12 mouse cellular contexts compared by ENCODE assay signal in genomic region chr17:6744366-6744765, GRCm38 (mm10). TPM values are rescaled to one million over a fixed set of nuclear protein-coding genes. Genes with fewer than 3 reads are reported as not detected.
DNase-seq lines count a peak whose midpoint lies in the region; ATAC-seq and TF ChIP-seq lines count a peak whose summit lies in the region.
"Had no signal": no experiment of that assay in that cellular context is flagged by ENCODE, and none has a peak within 500 bp of the region (broad histone marks: within the 10 kb centered on the region; RNA-seq: fewer than 3 reads in every experiment).

No protein-coding gene starts in this region.

- TF ChIP-seq EP300 in liver, postnatal 0 days (IDR thresholded peaks at IDR 0.05; ENCODE audit: low read depth): no peak

- H3K9me3 ChIP-seq in forebrain, embryonic 12.5 days: no peaks in the 10 kb centered on the region
- H3K9me3 ChIP-seq in forebrain, postnatal 0 days (ENCODE audit: low read length): no peaks in the 10 kb centered on the region
- no peaks in the 10 kb centered on the region for H3K9me3 ChIP-seq in liver, postnatal 0 days (ENCODE audit: low read length)
- no peaks in the 10 kb centered on the region for H3K9me3 ChIP-seq in liver, embryonic 11.5 days (ENCODE audit: control insufficient read depth, low read length)
- no peaks in the 10 kb centered on the region for H3K9me3 ChIP-seq in limb, embryonic 10.5 days (replicated peaks)
- H3K9me3 ChIP-seq: neural tube, embryonic 12.5 days had no signal

- peaks cover 74% of the 10 kb centered on the region for H3K4me1 ChIP-seq in forebrain, embryonic 12.5 days
- H3K4me1 ChIP-seq in forebrain, postnatal 0 days (ENCODE audit: insufficient read depth): 0 out of 2 replicates have a peak, but pooled peaks cover 9% of the 10 kb centered on the region
- H3K4me1 ChIP-seq in liver, postnatal 0 days (ENCODE audit: insufficient read depth): peaks cover 35% of the 10 kb centered on the region
- H3K4me1 ChIP-seq in liver, embryonic 11.5 days (replicated peaks; ENCODE audit: control insufficient read depth, insufficient read depth, low read length): peaks cover 8% of the 10 kb centered on the region
- H3K4me1 ChIP-seq in bone marrow, adult 2 months (ENCODE audit: control insufficient read depth, insufficient read depth, low read length): peaks cover 16% of the 10 kb centered on the region
- peaks cover 53% of the 10 kb centered on the region for H3K4me1 ChIP-seq in limb, embryonic 10.5 days
- H3K4me1 ChIP-seq in cerebellum, adult 2 months (ENCODE audit: control insufficient read depth, insufficient read depth, low read length): peaks cover 4% of the 10 kb centered on the region; the same call in 1 of the 2 replicates

- DNase-seq in forebrain, postnatal 0 days: no peak
- DNase-seq in liver, postnatal 0 days: no peak
- no peak for DNase-seq in liver, embryonic 11.5 days (ENCODE audit: low spot score)
- DNase-seq in limb, embryonic 10.5 days (ENCODE audit: low spot score): no peak
- DNase-seq in cerebellum, adult 2 months: no peak
- DNase-seq in MN1 (ENCODE audit: low spot score): no peak
- DNase-seq: layer of hippocampus, adult 9-11 months; lung, postnatal 14 days had no signal

- no peak for TF ChIP-seq CTCF in forebrain, postnatal 0 days (IDR thresholded peaks at IDR 0.05; ENCODE audit: low read depth)
- TF ChIP-seq CTCF in liver, postnatal 0 days (IDR thresholded peaks at IDR 0.05; ENCODE audit: low read depth): no peak
- no peak for TF ChIP-seq CTCF in bone marrow, adult 2 months (IDR thresholded peaks at IDR 0.05; ENCODE audit: control insufficient read depth, insufficient read depth, low read length)
- TF ChIP-seq CTCF in cerebellum, adult 2 months (IDR thresholded peaks at IDR 0.05; ENCODE audit: borderline replicate concordance, insufficient read depth, low read depth, low read length): no peak

- H3K9ac ChIP-seq in forebrain, embryonic 12.5 days: no peak overlapping the region
- H3K9ac ChIP-seq in forebrain, postnatal 0 days: no peak overlapping the region
- H3K9ac ChIP-seq in liver, postnatal 0 days (replicated peaks): no peak overlapping the region
- no peak overlapping the region for H3K9ac ChIP-seq in liver, embryonic 11.5 days (ENCODE audit: low read depth, low read length)
- H3K9ac ChIP-seq: neural tube, embryonic 12.5 days had no signal

- TF ChIP-seq POLR2A in bone marrow, adult 2 months (IDR thresholded peaks at IDR 0.05; ENCODE audit: borderline replicate concordance, control insufficient read depth, low read depth, low read length): no peak
- TF ChIP-seq POLR2A in cerebellum, adult 2 months (IDR thresholded peaks at IDR 0.05; ENCODE audit: borderline replicate concordance, insufficient read depth, low read length): no peak

- no peaks in the 10 kb centered on the region for H3K27me3 ChIP-seq in forebrain, embryonic 12.5 days
- no peaks in the 10 kb centered on the region for H3K27me3 ChIP-seq in forebrain, postnatal 0 days (ENCODE audit: insufficient read depth, low read length)
- no peaks in the 10 kb centered on the region for H3K27me3 ChIP-seq in liver, postnatal 0 days (ENCODE audit: insufficient read depth, low read length)
- no peaks in the 10 kb centered on the region for H3K27me3 ChIP-seq in liver, embryonic 11.5 days (replicated peaks; ENCODE audit: control insufficient read depth, insufficient read depth, low read length)
- no peaks in the 10 kb centered on the region for H3K27me3 ChIP-seq in limb, embryonic 10.5 days (ENCODE audit: low read depth, poor library complexity, severe bottlenecking)
- H3K27me3 ChIP-seq in cerebellum, adult 2 months (ENCODE audit: control insufficient read depth, insufficient read depth, low read length): no peaks in the 10 kb centered on the region
- H3K27me3 ChIP-seq: neural tube, embryonic 12.5 days had no signal

- H3K4me3 ChIP-seq in forebrain, embryonic 12.5 days (replicated peaks): no peak overlapping the region
- H3K4me3 ChIP-seq in forebrain, postnatal 0 days (ENCODE audit: low read depth, low read length): no peak overlapping the region
- no peak overlapping the region for H3K4me3 ChIP-seq in liver, postnatal 0 days (ENCODE audit: low read depth, low read length)
- no peak overlapping the region for H3K4me3 ChIP-seq in liver, embryonic 11.5 days (ENCODE audit: low read depth, low read length)
- H3K4me3 ChIP-seq in bone marrow, adult 2 months (replicated peaks; ENCODE audit: control insufficient read depth, low read depth, low read length): no peak overlapping the region
- H3K4me3 ChIP-seq in limb, embryonic 10.5 days: no peak overlapping the region
- H3K4me3 ChIP-seq in cerebellum, adult 2 months (replicated peaks; ENCODE audit: insufficient read depth, low read depth, low read length): no peak overlapping the region
- H3K4me3 ChIP-seq: heart, adult 2 months; neural tube, embryonic 12.5 days had no signal

- H3K27ac ChIP-seq in forebrain, embryonic 12.5 days: peak overlapping the region; percentile 71; the same call in 1 of the 2 replicates
- H3K27ac ChIP-seq in forebrain, postnatal 0 days (ENCODE audit: low read depth, low read length): no peak overlapping the region
- peak overlapping the region; percentile 60 for H3K27ac ChIP-seq in liver, postnatal 0 days (ENCODE audit: low read depth)
- H3K27ac ChIP-seq in liver, embryonic 11.5 days (ENCODE audit: low read depth, low read length): no peak overlapping the region
- H3K27ac ChIP-seq in bone marrow, adult 2 months (ENCODE audit: control insufficient read depth, insufficient read depth, low read depth, low read length, poor library complexity): peak overlapping the region; percentile 31; the same call in 1 of the 2 replicates
- H3K27ac ChIP-seq in limb, embryonic 10.5 days: peak overlapping the region; percentile 64
- H3K27ac ChIP-seq in cerebellum, adult 2 months (ENCODE audit: insufficient read depth, low read length): no peak overlapping the region
- H3K27ac ChIP-seq: heart, adult 2 months; neural tube, embryonic 12.5 days had no signal

- no peak overlapping the region for H3K4me2 ChIP-seq in forebrain, embryonic 12.5 days
- no peak overlapping the region for H3K4me2 ChIP-seq in forebrain, postnatal 0 days (ENCODE audit: low read depth)
- H3K4me2 ChIP-seq in liver, postnatal 0 days (ENCODE audit: low read depth, low read length): 0 out of 2 replicates have a peak overlapping the region, but pooled peaks have one; percentile 9
- H3K4me2 ChIP-seq in liver, embryonic 11.5 days: no peak overlapping the region
- H3K4me2 ChIP-seq: neural tube, embryonic 12.5 days had no signal

- 61% methylated on average over 9 of the region's 9 CpGs for WGBS in forebrain, embryonic 12.5 days
- WGBS in forebrain, postnatal 0 days: 61% methylated on average over 9 of the region's 9 CpGs
- 58% methylated on average over 9 of the region's 9 CpGs for WGBS in liver, postnatal 0 days (ENCODE audit: insufficient replicate concordance)
- WGBS in liver, embryonic 11.5 days: 60% methylated on average over 9 of the region's 9 CpGs
- 52% methylated on average over 9 of the region's 9 CpGs for WGBS in bone marrow, adult 2 months
- 69% methylated on average over 9 of the region's 9 CpGs for WGBS in limb, embryonic 10.5 days
- WGBS in cerebellum, adult 2 months: 77% methylated on average over 9 of the region's 9 CpGs

- peaks cover 66% of the 10 kb centered on the region for H3K36me3 ChIP-seq in forebrain, embryonic 12.5 days (replicated peaks)
- no peaks in the 10 kb centered on the region for H3K36me3 ChIP-seq in forebrain, postnatal 0 days (ENCODE audit: insufficient read depth)
- peaks cover 54% of the 10 kb centered on the region for H3K36me3 ChIP-seq in liver, postnatal 0 days (replicated peaks; ENCODE audit: insufficient read depth, low read length)
- peaks cover 37% of the 10 kb centered on the region for H3K36me3 ChIP-seq in liver, embryonic 11.5 days (ENCODE audit: control insufficient read depth, insufficient read depth, low read length)
- peaks cover 27% of the 10 kb centered on the region for H3K36me3 ChIP-seq in limb, embryonic 10.5 days

- ATAC-seq in forebrain, embryonic 12.5 days (ENCODE audit: low FRiP score): no peak
- ATAC-seq in forebrain, postnatal 0 days: no peak
- ATAC-seq in liver, postnatal 0 days: no peak
- no peak for ATAC-seq in liver, embryonic 11.5 days (replicated peaks; ENCODE audit: low FRiP score)

RNA-seq across cellular contexts. Expression of gene Ezr, which starts 38.2 kb away (rescaled TPM):
- 115 and 122 TPM in 2 replicates for polyA plus RNA-seq in forebrain, embryonic 12.5 days (2016; fragmentation: Nextera tagmentation; extraction: Ambion mirVana)
- total RNA-seq in forebrain, postnatal 0 days (2014; rRNA removed): 37.8 and 45.4 TPM in 2 replicates
- 51.6 and 60.2 TPM in 2 replicates for polyA plus RNA-seq in forebrain, postnatal 0 days (2015; fragmentation: Nextera tagmentation; extraction: Ambion mirVana)
- 32.0 and 34.8 TPM in 2 replicates for polyA plus RNA-seq in liver, postnatal 0 days (2015; fragmentation: Nextera tagmentation; extraction: Ambion mirVana)
- 96.2 and 97.3 TPM in 2 replicates for polyA plus RNA-seq in liver, embryonic 11.5 days (2014; fragmentation: Nextera tagmentation; extraction: Ambion mirVana)
- 71.7 and 82.0 TPM in 2 replicates for polyA plus RNA-seq in bone marrow, adult 2 months (2011; ENCODE audit: insufficient read depth, insufficient read length, low replicate concordance, missing spikeins)
- 24.8 and 26.2 TPM in 2 replicates for polyA plus RNA-seq in limb, embryonic 10.5 days (2016; fragmentation: Nextera tagmentation; extraction: Ambion mirVana)
- 12.1 and 16.1 TPM in 2 replicates for polyA plus RNA-seq in cerebellum, adult 2 months (2012; rRNA removed)

Comparison
In these comparisons a context has a peak if more than half of its experiments do, and no peak if none do; other contexts are left out.
1. H3K27ac ChIP-seq: peak in forebrain, embryonic 12.5 days (single experiment), liver, postnatal 0 days (single experiment), bone marrow, adult 2 months (single experiment) and limb, embryonic 10.5 days (single experiment); none in forebrain, postnatal 0 days (single experiment), liver, embryonic 11.5 days (single experiment) and cerebellum, adult 2 months (single experiment).